Mouse (Mus musculus) telencephalon, adult 2 months (tissue): Measurements from ENCODE around the gene Pon3.
A peak's percentile ranks its signal among the peaks of the same experiment; 100 is the strongest.

Source experiments
- DNase-seq: peaks from one replicate; pipeline ENCODE4 v3.0.0-alpha.2; 2011; ENCODE audit warnings: low read depth, low spot score

Pon3 gene

DNA sequence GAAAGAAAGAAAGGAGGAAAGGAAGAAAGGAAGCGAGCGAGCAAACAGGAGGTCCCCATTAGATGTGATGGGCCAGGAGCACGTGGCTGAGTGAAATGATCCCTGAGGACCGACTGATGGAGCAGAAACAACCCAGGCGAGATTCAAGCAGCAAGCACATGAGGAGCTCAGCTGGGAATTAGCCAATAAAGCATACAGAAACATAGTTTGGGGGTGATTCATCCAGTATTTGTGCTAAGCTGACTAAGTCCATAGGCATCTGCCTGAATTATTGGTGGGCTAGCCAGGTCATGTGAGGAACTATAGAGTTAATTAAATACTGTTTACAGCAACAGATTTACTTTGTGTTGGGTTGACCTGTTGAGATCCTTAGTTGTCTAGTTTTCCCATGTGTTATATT lies 75.4 kb downstream of the Pon3 start:
- no peak for DNase-seq

DNA sequence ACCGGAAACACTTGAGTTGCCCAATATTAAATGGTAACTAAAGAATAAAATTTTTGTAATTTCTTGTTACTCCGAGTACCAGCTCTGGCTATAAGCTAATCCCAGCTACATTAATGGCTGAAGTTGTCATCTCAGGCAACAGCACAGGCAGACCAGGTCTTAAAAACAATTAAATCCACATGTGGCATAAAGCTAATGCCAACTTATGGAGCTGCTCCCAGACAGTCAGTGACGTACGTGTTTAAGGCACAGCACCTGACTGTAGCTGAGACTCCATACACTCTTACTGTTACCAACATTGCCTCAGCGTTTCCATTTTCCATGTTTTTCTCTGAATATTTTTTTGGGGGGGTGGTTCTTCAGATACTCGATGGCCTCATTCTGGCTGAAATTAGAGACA lies 76.9 kb downstream of the Pon3 start:
- DNase-seq, result no peak

DNA sequence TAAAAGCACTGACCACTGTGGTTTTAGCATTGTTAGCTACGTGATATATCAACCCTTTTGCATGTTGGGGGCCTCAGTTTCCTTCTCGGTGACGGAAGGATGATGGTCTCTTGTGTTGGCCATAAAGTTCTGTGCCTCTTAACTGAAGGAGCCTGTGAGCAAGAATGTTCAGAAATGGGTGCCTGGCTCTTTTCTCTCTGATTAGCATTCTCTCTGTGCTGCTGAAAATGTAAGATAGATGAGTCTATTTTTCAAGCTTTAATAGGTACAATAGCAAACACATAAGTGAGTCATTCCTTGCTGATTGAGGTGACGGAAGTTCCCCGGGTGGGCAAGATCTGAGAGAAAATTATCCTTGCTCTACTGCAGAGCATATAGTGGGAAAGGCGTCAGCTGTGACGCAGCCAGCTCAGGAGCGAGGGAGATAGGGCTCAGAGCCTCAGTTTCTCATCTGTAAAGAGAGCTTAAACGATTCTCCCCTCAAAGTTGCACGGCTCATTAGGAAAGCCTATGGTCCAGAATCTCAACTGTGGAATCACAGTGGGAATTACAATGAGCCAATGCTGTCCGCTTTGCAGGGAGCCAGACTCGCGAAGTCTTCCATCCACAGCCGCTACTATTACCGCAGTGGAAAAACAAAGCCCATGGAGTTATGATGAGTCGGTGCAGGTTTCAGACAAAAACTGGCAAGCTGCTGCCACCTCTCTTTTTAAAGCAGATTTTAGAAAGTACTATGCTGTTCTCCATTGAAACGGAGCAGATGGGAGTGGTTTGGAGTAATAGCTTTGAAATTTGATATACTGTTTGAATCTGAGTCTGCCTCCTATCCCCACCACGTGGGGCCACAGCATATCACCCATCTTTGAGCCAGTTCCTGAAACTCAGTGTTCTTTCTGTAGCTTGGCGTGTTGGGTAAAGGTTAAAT lies 77.9 kb downstream of the Pon3 start:
- DNase-seq, result peak; percentile 22

DNA sequence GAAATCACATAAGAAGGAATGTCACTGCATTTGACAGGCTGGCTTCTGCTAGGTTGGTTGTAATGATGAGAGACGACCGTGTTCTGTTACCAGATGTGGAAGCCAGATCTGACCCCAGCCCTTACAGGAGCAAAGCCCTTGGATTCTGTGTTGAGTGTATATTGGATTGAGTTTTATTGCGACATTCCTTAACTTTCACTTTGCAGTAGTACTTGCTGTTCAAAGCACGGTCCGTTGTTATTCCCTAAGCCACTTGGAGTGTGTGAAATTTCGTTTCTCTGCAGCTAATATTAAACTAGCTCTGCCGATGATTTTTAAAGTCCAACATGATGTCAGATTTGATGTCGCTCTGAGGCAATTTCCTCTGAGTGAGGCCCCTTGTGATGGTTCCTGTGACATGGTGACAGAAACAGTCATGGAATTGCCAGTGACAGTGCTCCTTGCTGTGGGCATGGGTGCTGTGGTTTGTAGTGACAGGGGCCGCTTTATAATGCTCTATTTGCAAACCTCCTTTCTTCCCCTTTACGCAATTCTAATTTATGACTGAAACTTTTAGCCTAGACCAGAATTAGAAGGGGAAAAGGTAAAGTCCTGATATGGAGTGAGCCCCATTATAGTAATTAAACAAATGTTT lies 81.8 kb downstream of the Pon3 start:
- no peak for DNase-seq

DNA sequence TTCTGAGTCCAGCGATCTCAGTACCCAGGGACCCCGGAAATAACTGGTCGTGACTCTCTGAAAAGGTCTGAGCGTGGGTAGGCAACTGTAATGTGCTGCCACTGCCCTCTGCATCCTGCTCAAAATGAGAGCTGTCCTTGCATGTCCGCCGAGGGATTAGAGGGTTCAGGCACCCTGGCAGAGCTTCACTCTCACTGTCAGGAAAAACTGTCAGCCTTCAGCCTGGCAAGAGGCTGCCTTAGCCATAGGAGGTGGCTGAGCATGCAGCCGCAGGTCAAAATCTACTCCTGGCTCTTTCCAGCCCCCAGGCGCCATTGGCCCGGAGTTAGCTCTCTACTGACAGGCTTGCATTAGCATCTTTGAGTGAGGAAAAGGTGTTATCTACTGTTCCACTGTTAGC lies 83.5 kb downstream of the Pon3 start:
- no peak for DNase-seq

DNA sequence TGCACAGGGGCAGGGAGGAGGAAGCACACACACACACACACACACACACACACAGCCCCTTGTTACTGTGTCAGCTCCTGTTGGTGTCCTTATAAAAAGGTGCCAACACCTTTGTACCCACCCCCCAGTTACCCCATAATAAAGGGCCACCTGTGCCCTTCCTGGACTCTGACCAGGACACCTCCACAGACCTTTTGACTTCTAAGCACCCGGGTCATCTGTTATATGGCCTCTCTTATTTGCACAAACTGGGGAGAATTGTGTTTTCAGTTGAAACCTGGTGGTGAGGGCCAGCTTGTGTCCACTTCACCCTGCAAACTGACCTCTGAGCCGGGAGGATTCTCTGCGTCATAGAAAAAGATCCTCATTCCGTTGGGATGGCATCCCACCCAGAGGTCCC lies 84.7 kb downstream of the Pon3 start:
- no peak for DNase-seq
